Mouse (Mus musculus) cerebellum, adult 2 months (tissue): Measurements from ENCODE around the gene Ghr.

Source experiments
- CTCF ChIP-seq: fragments of 200-500 bp; IDR thresholded peaks from 2 replicates; pipeline ENCODE4 v1.5.1; 2011; ENCODE audit warnings: low read depth, mild to moderate bottlenecking, control low read depth, low read length, moderate library complexity, borderline replicate concordance; ENCODE audit not compliant: insufficient read depth
- POLR2A ChIP-seq: fragments of 200-500 bp; IDR thresholded peaks from 2 replicates; pipeline ENCODE4 v1.6.1; 2011; ENCODE audit warnings: low read length, control low read depth, borderline replicate concordance; ENCODE audit not compliant: insufficient read depth

GRCm38 (mm10) chr15:3622746-3623145 lies 39.5 kb upstream of the Ghr start:
- TF ChIP-seq CTCF (no peak), POLR2A (no peak)
